Mouse (Mus musculus): Measurements from ENCODE around the gene Vsx2. TPM values are rescaled to one million over a fixed set of nuclear protein-coding genes. Genes with fewer than 3 reads are reported as not detected.

Vsx2 gene
- polyA plus RNA-seq, 1 experiment from 2014 or later: 0.10 TPM

DNA sequence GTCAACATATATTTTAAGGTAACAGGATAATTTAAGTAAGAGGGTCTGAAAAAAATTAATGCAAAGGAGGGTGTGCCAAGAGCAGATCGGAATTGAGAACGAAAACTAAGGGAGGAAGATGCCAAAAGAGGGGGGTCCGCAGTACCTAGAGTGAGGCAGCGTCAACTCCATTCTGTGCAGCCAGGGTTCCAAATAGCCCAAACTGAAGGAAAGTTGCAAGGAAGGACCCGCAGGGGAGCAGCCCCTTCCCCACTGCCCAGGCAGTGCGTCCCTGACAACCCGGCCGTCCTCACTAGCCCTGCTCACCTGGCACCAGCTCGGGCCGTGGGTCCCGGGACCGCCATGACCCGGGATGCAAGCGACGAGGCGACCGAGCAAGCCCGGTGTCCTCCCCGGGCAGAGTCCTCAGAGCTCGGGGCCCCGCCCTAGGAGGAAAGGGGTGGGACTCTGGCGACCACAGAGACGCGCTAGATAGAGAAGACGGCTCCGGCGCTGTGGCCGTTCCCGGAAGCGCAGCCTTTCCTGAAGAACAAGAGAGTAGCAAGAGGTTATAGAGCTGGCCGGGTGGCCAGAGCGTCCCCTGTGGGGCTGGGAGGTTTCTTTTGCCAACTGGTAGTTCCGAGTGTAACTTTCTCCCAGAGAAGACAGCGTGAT lies 47.5 kb downstream of the Vsx2 start, which contains the start of gene Abcd4:
Gene Abcd4, minus strand, starts transcription at position 437 of the 654 bp plus-strand sequence.
- WGBS: under 1% methylated on average over 33 of the region's 34 CpGs
- peak within 1 kb of the TSS; percentile 83 for H3K4me3 ChIP-seq (ENCODE audit: low read depth, low read length)
- DNase-seq (ENCODE audit: low spot score): peak; percentile 97
- H3K9ac ChIP-seq (ENCODE audit: low read depth, low read length): peak within 1 kb of the TSS; percentile 82
- peak within 1 kb of the TSS; percentile 65 for H3K4me2 ChIP-seq (ENCODE audit: low read depth, low read length)
- peak; percentile 100 for ATAC-seq (ENCODE audit: low read depth)
- peaks cover 14% of the 10 kb centered on the region; the same call in 1 of the 2 replicates for H3K36me3 ChIP-seq (ENCODE audit: control insufficient read depth, insufficient read depth, low read length)
- H3K9me3 ChIP-seq (ENCODE audit: control insufficient read depth, low read length): no peaks in the 10 kb centered on the region
- H3K4me1 ChIP-seq (ENCODE audit: control insufficient read depth, insufficient read depth, low read length): no peaks in the 10 kb centered on the region
- H3K27me3 ChIP-seq (replicated peaks; ENCODE audit: control insufficient read depth, insufficient read depth, low read length): no peaks in the 10 kb centered on the region
- peak within 1 kb of the TSS; percentile 65 for H3K27ac ChIP-seq (replicated peaks; ENCODE audit: low read depth, low read length)

DNA sequence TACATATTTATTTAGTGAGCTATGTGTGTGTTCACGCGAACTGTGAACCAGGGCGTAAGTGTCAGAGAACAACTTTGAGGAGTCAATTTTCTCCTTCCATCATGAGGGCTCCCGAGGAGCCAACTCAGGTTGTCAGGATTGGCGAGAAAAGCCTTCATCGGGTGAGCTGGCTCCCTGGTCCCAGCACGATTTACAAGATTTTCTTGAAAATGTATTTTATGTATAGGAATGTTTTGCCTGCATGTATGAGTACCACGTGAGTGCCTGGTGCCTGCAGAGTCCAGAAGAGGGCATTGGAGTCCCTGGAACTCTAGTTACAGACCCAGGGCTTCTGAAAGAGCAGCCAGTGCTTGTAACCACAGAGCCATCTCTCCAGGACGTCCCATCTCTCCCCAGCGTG lies 48.1 kb downstream of the Vsx2 start:
- Histone ChIP-seq H3K27me3 (replicated peaks; ENCODE audit: control insufficient read depth, insufficient read depth, low read length) (no peaks in the 10 kb centered on the region), H3K27ac (replicated peaks; ENCODE audit: low read depth, low read length) (no peak overlapping the region)

DNA sequence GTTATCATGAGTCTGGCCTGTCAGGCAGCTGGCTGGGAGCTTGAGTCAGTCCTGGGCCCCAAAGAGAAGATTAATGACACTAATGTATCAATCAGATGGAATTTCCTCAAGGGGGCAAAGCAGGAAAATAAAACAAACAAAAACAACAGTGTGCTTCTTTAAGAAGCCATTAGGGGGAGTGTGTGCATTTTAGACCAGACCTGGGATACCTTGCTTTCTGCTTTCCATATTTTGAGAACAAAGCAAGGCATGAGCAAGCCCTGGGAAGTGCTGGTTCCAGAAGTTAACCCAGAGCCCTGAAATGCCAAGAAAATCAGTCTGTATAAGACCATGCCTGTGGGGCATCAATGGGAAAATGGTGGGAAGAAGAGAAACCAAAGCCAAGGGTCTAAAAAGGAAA lies 51.4 kb downstream of the Vsx2 start:
- H3K4me2 ChIP-seq (ENCODE audit: low read depth, low read length): no peak overlapping the region
- H3K36me3 ChIP-seq (ENCODE audit: control insufficient read depth, insufficient read depth, low read length): no peaks in the 10 kb centered on the region
- no peak overlapping the region for H3K9ac ChIP-seq (ENCODE audit: low read depth, low read length)
- peaks cover 24% of the 10 kb centered on the region for H3K27me3 ChIP-seq (replicated peaks; ENCODE audit: control insufficient read depth, insufficient read depth, low read length)
- DNase-seq (ENCODE audit: low spot score): peak; percentile 13
- no peak overlapping the region for H3K4me3 ChIP-seq (ENCODE audit: low read depth, low read length)
- H3K4me1 ChIP-seq (ENCODE audit: control insufficient read depth, insufficient read depth, low read length): no peaks in the 10 kb centered on the region
- H3K9me3 ChIP-seq (ENCODE audit: control insufficient read depth, low read length): no peaks in the 10 kb centered on the region
- no peak for ATAC-seq (ENCODE audit: low read depth)
- no peak overlapping the region for H3K27ac ChIP-seq (replicated peaks; ENCODE audit: low read depth, low read length)

More for the DNA sequence above, 48.1 kb downstream of the Vsx2 start:
- ATAC-seq (ENCODE audit: low read depth) (peak; percentile 69), DNase-seq (ENCODE audit: low spot score) (peak; percentile 55)
- Histone ChIP-seq H3K36me3 (ENCODE audit: control insufficient read depth, insufficient read depth, low read length) (peaks cover 9% of the 10 kb centered on the region; the same call in 1 of the 2 replicates), H3K9me3 (ENCODE audit: control insufficient read depth, low read length) (no peaks in the 10 kb centered on the region), H3K9ac (ENCODE audit: low read depth, low read length) (peak overlapping the region; percentile 82), H3K4me1 (ENCODE audit: control insufficient read depth, insufficient read depth, low read length) (no peaks in the 10 kb centered on the region), H3K4me3 (ENCODE audit: low read depth, low read length) (peak overlapping the region; percentile 83), H3K4me2 (ENCODE audit: low read depth, low read length) (peak overlapping the region; percentile 65)
- 4% methylated on average over 10 of the region's 10 CpGs for WGBS

DNA sequence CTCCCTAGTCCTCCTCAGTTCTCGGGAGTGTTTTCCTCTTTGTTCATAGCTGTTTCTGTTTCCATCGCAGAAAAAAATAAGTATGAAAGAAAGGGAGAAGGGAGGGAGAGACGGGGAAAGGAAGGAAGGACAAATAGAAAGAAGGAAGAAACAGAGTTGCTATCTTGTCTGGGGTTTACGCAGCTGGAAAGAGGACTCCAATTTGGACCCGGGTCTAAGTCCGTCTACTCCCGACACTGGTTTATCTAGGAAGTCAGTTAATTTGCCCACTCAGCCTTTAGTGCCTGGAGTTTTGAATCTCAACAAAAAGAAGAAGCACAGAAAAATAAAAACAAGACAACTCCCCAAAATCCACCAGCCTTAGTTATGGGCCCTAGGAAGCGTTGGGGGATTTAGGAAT lies 55.0 kb downstream of the Vsx2 start:
- Histone ChIP-seq H3K4me1 (ENCODE audit: control insufficient read depth, insufficient read depth, low read length) (no peaks in the 10 kb centered on the region), H3K4me2 (ENCODE audit: low read depth, low read length) (no peak overlapping the region), H3K9ac (ENCODE audit: low read depth, low read length) (no peak overlapping the region), H3K27me3 (replicated peaks; ENCODE audit: control insufficient read depth, insufficient read depth, low read length) (peaks cover 26% of the 10 kb centered on the region), H3K36me3 (ENCODE audit: control insufficient read depth, insufficient read depth, low read length) (no peaks in the 10 kb centered on the region), H3K27ac (replicated peaks; ENCODE audit: low read depth, low read length) (no peak overlapping the region), H3K9me3 (ENCODE audit: control insufficient read depth, low read length) (no peaks in the 10 kb centered on the region), H3K4me3 (ENCODE audit: low read depth, low read length) (no peak overlapping the region)
- no peak for DNase-seq (ENCODE audit: low spot score)
- WGBS: 20% methylated on average over 8 of the region's 8 CpGs
- ATAC-seq (ENCODE audit: low read depth): no peak

DNA sequence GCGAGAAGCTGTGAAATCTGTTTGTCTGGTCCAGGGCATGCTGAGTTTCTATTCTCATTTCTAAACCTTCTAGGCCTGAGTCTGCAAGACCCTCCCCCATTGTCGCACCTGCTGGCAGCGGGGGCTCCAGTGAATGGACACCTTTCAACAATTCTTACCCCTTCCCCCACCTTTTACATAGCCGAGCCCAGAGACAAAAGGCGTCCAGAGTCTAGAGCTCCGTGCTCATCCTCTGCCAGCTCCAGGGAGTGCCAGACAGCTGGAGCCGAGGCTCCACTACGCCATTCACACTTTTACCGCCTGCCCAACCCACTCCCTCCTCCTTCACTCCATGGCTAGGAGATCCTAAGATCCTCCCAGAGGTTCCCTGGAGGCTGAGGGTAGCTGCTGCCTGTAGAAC lies 55.6 kb downstream of the Vsx2 start:
- H3K36me3 ChIP-seq (ENCODE audit: control insufficient read depth, insufficient read depth, low read length): no peaks in the 10 kb centered on the region
- H3K4me1 ChIP-seq (ENCODE audit: control insufficient read depth, insufficient read depth, low read length): no peaks in the 10 kb centered on the region
- 4% methylated on average over 9 of the region's 9 CpGs for WGBS
- 0 out of 2 replicates have a peak overlapping the region, but pooled peaks have one; percentile 13 for H3K4me2 ChIP-seq (ENCODE audit: low read depth, low read length)
- no peak overlapping the region for H3K27ac ChIP-seq (replicated peaks; ENCODE audit: low read depth, low read length)
- peaks cover 26% of the 10 kb centered on the region for H3K27me3 ChIP-seq (replicated peaks; ENCODE audit: control insufficient read depth, insufficient read depth, low read length)
- DNase-seq (ENCODE audit: low spot score): no peak
- no peak for ATAC-seq (ENCODE audit: low read depth)
- no peaks in the 10 kb centered on the region for H3K9me3 ChIP-seq (ENCODE audit: control insufficient read depth, low read length)
- no peak overlapping the region for H3K9ac ChIP-seq (ENCODE audit: low read depth, low read length)
- no peak overlapping the region for H3K4me3 ChIP-seq (ENCODE audit: low read depth, low read length)

DNA sequence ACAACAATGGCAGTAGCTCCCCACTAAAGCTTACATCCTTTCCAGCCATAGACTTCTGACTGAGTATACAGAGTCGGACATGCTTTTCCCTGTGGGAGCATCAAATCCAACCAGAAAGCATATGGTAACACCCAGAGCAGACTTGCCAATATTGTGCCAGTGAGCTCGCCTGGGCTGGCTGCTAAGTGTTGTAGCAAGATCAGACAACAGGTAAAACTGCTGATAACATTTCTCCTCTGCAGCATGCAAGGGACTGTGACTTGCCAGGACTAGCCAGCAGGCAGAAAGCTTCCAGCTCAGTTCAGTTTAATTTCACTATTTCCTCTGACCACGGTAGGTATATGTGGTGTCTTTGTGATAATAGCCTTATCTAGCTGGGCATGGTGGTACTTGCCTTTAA lies 62.3 kb downstream of the Vsx2 start:
- ATAC-seq (ENCODE audit: low read depth) (no peak), DNase-seq (ENCODE audit: low spot score) (no peak)
- WGBS: 60% methylated on average over 3 of the region's 3 CpGs
- Histone ChIP-seq H3K9ac (ENCODE audit: low read depth, low read length) (no peak overlapping the region), H3K4me3 (ENCODE audit: low read depth, low read length) (no peak overlapping the region), H3K4me2 (ENCODE audit: low read depth, low read length) (no peak overlapping the region), H3K27me3 (replicated peaks; ENCODE audit: control insufficient read depth, insufficient read depth, low read length) (no peaks in the 10 kb centered on the region), H3K9me3 (ENCODE audit: control insufficient read depth, low read length) (no peaks in the 10 kb centered on the region), H3K4me1 (ENCODE audit: control insufficient read depth, insufficient read depth, low read length) (no peaks in the 10 kb centered on the region), H3K36me3 (ENCODE audit: control insufficient read depth, insufficient read depth, low read length) (no peaks in the 10 kb centered on the region), H3K27ac (replicated peaks; ENCODE audit: low read depth, low read length) (no peak overlapping the region)

DNA sequence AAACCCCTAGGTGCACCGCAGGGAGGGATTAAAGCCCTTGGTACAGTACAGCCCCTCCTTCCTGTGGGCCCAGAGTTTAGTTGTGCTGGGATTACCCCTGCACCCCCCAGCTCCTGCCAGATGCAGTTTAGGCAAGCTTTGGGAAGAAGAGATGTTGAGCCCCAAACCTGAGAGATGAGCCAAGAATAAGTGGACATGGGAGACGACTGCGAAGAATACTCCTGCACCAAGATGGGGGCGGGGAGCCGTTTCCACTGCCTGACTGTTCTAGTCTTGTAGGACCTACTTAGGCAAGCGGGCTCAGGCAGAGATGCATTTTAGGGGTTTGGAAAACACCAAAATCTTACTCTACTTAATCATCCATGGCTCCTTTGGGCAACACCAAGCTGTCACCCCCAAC lies 70.7 kb downstream of the Vsx2 start:
- no peak for ATAC-seq (ENCODE audit: low read depth)
- 4% methylated on average over 6 of the region's 6 CpGs for WGBS
- peaks cover 49% of the 10 kb centered on the region for H3K27me3 ChIP-seq (replicated peaks; ENCODE audit: control insufficient read depth, insufficient read depth, low read length)

DNA sequence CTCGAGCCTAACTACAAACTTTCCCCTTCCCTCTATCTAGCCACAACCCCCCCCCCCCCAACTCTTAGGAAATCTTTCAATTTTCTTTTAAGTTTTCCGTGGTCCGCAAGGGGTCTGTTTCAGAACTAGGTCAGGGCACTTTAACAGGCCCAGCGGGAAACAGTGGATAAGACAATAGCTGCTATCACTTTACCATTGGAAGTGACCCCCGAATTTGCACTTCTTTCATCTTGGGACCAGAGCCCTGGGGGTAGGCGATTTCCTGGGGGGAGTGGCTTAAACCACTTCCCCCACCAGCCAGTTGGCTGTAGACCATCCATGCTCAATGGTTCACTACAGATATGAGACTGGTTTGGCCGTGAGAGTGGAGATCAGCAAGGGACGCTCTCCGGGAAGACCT lies 71.1 kb downstream of the Vsx2 start, which contains the start of gene Vrtn:
Gene Vrtn, plus strand, starts transcription at position 366 of the 400 bp plus-strand sequence.
- no peak within 1 kb of the TSS for H3K4me2 ChIP-seq (ENCODE audit: low read depth, low read length)
- 4% methylated on average over 9 of the region's 9 CpGs for WGBS
- peaks cover 50% of the 10 kb centered on the region for H3K27me3 ChIP-seq (replicated peaks; ENCODE audit: control insufficient read depth, insufficient read depth, low read length)
- no peaks in the 10 kb centered on the region for H3K9me3 ChIP-seq (ENCODE audit: control insufficient read depth, low read length)
- DNase-seq (ENCODE audit: low spot score) (no peak), ATAC-seq (ENCODE audit: low read depth) (no peak)
- H3K36me3 ChIP-seq (ENCODE audit: control insufficient read depth, insufficient read depth, low read length): no peaks in the 10 kb centered on the region
- no peaks in the 10 kb centered on the region for H3K4me1 ChIP-seq (ENCODE audit: control insufficient read depth, insufficient read depth, low read length)
- H3K4me3 ChIP-seq (ENCODE audit: low read depth, low read length): no peak within 1 kb of the TSS
- no peak within 1 kb of the TSS for H3K9ac ChIP-seq (ENCODE audit: low read depth, low read length)
- no peak within 1 kb of the TSS for H3K27ac ChIP-seq (replicated peaks; ENCODE audit: low read depth, low read length)

More for the DNA sequence above, 70.7 kb downstream of the Vsx2 start:
- Histone ChIP-seq H3K27ac (replicated peaks; ENCODE audit: low read depth, low read length) (no peak overlapping the region), H3K9me3 (ENCODE audit: control insufficient read depth, low read length) (no peaks in the 10 kb centered on the region), H3K4me3 (ENCODE audit: low read depth, low read length) (no peak overlapping the region), H3K4me1 (ENCODE audit: control insufficient read depth, insufficient read depth, low read length) (no peaks in the 10 kb centered on the region), H3K9ac (ENCODE audit: low read depth, low read length) (no peak overlapping the region), H3K4me2 (ENCODE audit: low read depth, low read length) (no peak overlapping the region), H3K36me3 (ENCODE audit: control insufficient read depth, insufficient read depth, low read length) (no peaks in the 10 kb centered on the region)
- DNase-seq (ENCODE audit: low spot score): no peak
